Mouse (Mus musculus) neural tube, postnatal 0 days (tissue): ENCODE results near the gene Cox6a2. TPM values are rescaled to one million over a fixed set of nuclear protein-coding genes. Genes with fewer than 3 reads are reported as not detected.

Experiments
- polyA plus RNA-seq: library from polyadenylated mRNA; unstranded; fragments of >200 nt; fragmentation: Nextera tagmentation; extraction: Ambion mirVana; gene quantifications from 2 replicates; pipeline ENCODE4 v1.2.1, GENCODE M21; 2015

Cox6a2 gene
- 1.2 and 1.6 TPM in 2 replicates for polyA plus RNA-seq

DNA sequence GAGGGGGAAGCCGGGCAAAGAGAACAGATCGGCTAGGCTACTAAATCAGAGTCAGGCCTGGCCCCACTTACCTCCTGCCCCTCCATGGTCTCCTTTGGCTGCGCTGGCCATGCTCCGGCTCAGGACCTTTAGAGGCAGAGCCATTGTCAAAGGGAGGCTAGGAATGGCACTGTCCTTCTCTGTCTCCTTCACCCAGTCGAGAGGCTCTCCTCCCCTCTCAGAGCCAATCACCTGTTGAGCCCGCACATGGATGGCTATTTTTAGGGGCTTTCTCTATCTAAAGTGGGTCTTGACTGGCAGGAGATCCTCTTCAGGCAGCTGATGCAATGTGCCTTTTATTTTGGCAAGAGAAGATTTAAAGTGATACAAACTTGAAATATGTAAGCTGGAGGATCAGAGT lies at the start of gene Cox6a2:
Gene Cox6a2, minus strand, starts transcription at position 236 of the 400 bp plus-strand sequence.

DNA sequence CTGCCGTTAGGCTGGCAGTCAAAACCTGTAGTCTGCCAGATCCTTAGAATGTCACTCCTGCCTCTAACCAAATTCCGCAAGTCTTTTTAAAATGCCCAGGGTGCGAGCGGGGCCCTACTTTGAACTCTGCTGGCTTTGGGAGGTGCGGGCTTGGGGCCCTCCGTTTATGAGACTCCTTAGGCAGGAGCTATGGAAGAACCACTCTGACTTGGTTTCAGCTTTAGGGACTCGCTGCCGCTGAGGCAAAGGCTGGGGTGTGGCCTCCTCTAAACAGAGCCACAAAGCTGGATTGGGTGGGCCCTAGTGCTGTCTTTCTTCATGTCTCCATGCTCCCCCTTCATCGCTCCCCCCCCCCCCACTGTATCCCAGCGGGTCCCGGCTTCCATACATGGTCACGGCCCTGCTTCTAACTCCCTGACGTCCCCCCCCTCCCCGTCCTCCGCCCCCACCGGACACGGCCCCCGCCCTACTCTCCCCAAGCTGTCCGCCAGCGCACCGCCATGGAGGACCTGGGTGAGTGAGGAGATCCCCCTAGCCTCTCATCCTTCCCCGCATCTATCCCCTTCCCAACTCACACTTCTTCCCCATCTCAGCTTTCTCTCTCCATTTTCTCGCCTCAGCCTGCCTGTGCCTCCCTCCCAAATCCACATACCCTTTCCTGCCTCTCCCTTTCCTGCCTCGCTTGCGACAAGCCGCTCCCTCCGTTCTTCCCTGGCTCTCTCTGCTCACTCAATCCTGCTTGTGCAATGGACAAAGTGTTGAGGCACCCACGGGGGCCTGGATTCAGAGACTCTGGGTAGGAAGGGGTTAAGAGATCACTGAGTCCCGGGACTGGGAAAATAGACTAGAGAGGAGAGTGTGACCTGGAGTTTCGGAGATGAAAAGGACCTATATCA lies 40.6 kb upstream of the Cox6a2 start, which contains the start of gene Tgfb1i1:
Gene Tgfb1i1, plus strand, starts transcription at position 317 of the 896 bp plus-strand sequence.

DNA sequence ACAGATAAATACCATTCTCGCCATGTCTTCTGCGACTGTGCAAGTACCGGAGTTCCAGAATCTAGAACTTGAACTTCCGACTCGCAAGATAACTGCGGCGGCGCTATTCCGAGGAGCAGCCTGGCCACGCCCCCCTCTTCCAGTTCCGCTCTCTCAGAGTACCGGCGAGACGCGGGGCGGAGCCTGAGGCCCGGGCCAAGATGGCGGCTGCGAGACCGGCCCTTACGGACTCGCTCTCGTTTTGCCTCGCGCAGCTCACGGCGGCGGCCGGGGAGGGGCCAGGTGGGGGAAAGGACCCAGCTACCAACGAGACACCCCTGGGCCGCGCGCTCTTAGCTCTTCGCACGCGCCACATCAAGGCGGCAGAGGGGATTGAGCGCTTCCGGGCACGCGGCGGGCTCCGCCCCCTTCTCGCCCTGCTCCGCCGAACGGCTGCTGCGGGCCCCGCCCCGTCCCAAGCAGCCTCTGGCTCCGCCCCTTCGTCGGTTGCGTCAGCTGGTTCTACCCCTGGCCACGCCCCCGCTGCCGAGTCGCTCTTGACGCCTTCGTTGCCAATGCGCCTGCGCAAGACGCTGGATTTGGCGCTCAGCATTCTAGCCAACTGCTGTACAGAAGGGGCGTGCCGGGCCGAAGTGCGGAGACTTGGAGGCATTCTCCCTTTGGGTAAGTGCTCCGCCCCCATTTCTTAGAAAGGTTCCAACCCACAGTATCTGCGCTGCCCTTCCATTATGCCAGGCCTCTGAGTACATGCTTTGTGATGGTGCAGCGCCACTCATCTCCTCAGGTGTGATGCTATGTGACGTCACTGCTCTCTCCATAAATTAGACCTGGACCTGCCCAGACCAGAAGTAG lies 32.0 kb upstream of the Cox6a2 start, which contains the start of gene 9130023H24Rik:
Gene 9130023H24Rik, minus strand, starts transcription at position 105 of the 852 bp plus-strand sequence.

DNA sequence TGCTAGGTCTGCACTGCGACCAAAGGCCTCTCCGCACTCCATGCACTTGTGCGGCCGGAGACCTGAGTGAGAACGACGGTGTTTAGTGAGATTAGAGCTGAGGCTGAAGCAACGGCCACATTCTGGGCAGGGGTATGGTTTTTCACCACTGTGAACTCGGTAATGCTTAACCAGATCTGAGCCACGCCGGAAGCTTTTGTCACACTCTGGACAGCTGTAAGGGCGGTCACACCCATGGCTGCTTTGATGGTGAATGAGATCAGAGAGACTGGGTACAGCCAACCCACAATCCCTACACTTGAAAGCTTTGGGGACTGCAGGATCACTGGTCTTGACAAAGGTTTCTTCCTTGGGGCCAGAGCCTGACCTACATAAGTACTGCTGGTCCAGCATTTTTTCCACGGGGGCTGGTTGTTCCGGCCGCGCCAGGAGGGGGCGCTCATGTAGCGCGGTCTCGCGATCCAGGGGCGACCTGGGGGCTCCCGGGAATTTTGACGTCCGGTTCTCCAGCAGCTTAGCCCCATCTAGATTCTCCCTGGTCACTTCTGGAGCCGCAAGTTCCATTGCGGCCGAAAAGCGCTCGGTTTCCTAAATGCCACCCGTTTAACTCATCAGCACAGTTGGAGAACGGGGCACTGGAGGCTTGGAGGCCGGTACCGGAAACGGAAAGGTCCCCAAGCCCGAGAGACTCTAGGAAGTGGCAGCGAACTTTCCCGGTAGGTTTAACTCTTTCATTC lies 30.8 kb upstream of the Cox6a2 start, which contains the start of gene Armc5:
Gene Armc5, plus strand, starts transcription at position 487 of the 737 bp plus-strand sequence.

Other genes with a start within 250 kb of the Cox6a2 start
- gene Fus, start 238.9 kb downstream of the Cox6a2 start, polyA plus RNA-seq, result 283 and 308 TPM in 2 replicates
- 13.0 and 15.8 TPM in 2 replicates for gene Pycard, start 212.5 kb downstream of the Cox6a2 start, polyA plus RNA-seq
- not detected in 2 replicates for gene Trim72, start 202.4 kb downstream of the Cox6a2 start, polyA plus RNA-seq
- 1.4 and 1.5 TPM in 2 replicates for gene Itgam, start 143.7 kb downstream of the Cox6a2 start, polyA plus RNA-seq
- not detected in 2 replicates for gene Gm49368, start 143.7 kb downstream of the Cox6a2 start, polyA plus RNA-seq
- 0.08 TPM in 1 of 2 replicates, not detected in the other for gene Itgax, start 76.8 kb downstream of the Cox6a2 start, polyA plus RNA-seq
- 0.32 TPM in 1 of 2 replicates, not detected in the other for gene Itgad, start 52.0 kb downstream of the Cox6a2 start, polyA plus RNA-seq
- gene Armc5, start 31.0 kb upstream of the Cox6a2 start, polyA plus RNA-seq, result 12.5 and 14.3 TPM in 2 replicates
- 4.3 TPM in 2 replicates for gene 9130023H24Rik, start 31.6 kb upstream of the Cox6a2 start, polyA plus RNA-seq
- 26.8 and 30.1 TPM in 2 replicates for gene Tgfb1i1, start 40.4 kb upstream of the Cox6a2 start, polyA plus RNA-seq
- gene Slc5a2, start 59.3 kb upstream of the Cox6a2 start, polyA plus RNA-seq, result not detected in 2 replicates
- gene BC017158, start 91.8 kb upstream of the Cox6a2 start, polyA plus RNA-seq, result 18.3 and 18.9 TPM in 2 replicates
- gene Rgs10, start 212.4 kb upstream of the Cox6a2 start, polyA plus RNA-seq, result 97.7 and 106 TPM in 2 replicates